Mouse (Mus musculus) right cerebral cortex, postnatal 25 days (tissue): Measurements from ENCODE around the gene P2ry10b.

ENCODE experiments used
- DNase-seq: peaks from one replicate; pipeline ENCODE4 v3.0.0; 2022

Gene P2ry10b

GRCm38 (mm10) chrX:107148681-107149080, at the start of gene P2ry10b:
TSS of gene P2ry10b (plus strand) at chrX:107148927.
- DNase-seq = no peak

- no peak for DNase-seq
Measured at GRCm38 (mm10) chrX:107116333-107116732, 32.4 kb upstream of the P2ry10b start.

GRCm38 (mm10) chrX:107116987-107117386, 31.7 kb upstream of the P2ry10b start:
- no peak for DNase-seq

- DNase-seq = no peak
Measured at GRCm38 (mm10) chrX:107143184-107143583, 5.5 kb upstream of the P2ry10b start.

- DNase-seq = no peak
Measured at GRCm38 (mm10) chrX:107143930-107144329, 4.8 kb upstream of the P2ry10b start.

- DNase-seq = no peak
Measured at GRCm38 (mm10) chrX:107149391-107149993, 765 bp downstream of the P2ry10b start.

- no peak for DNase-seq
Measured at GRCm38 (mm10) chrX:107150027-107150426, 1.3 kb downstream of the P2ry10b start.

GRCm38 (mm10) chrX:107150752-107151515, 2.2 kb downstream of the P2ry10b start:
- DNase-seq = no peak

GRCm38 (mm10) chrX:107156021-107156420, 7.3 kb downstream of the P2ry10b start:
- DNase-seq = no peak

- DNase-seq = no peak
Measured at GRCm38 (mm10) chrX:107160496-107160895, 11.8 kb downstream of the P2ry10b start.

- no peak for DNase-seq
Measured at GRCm38 (mm10) chrX:107168281-107168680, 19.6 kb downstream of the P2ry10b start.

- DNase-seq = no peak
Measured at GRCm38 (mm10) chrX:107169128-107169527, 20.4 kb downstream of the P2ry10b start.

GRCm38 (mm10) chrX:107178742-107179141, 30.0 kb downstream of the P2ry10b start:
- no peak for DNase-seq

- no peak for DNase-seq
Measured at GRCm38 (mm10) chrX:107217577-107218090, 68.9 kb downstream of the P2ry10b start.
